Comparison of ENCODE assay signal across 20 mouse cellular contexts in genomic region chr12:103358216-103358615, GRCm38 (mm10). TPM values are rescaled to one million over a fixed set of nuclear protein-coding genes. Genes with fewer than 3 reads are reported as not detected.
A peak's percentile ranks its signal among the peaks of the same experiment; 100 is the strongest.
DNase-seq lines count a peak whose midpoint lies in the region; TF ChIP-seq lines count a peak whose summit lies in the region.
"Had no signal": no experiment of that assay in that cellular context is flagged by ENCODE, and none has a peak within 500 bp of the region (broad histone marks: within the 10 kb centered on the region; RNA-seq: fewer than 3 reads in every experiment).

No protein-coding gene starts in this region.

- H3K27ac ChIP-seq in layer of hippocampus, adult 2 months: peak overlapping the region; percentile 67; the same call in 1 of the 2 replicates
- H3K27ac ChIP-seq in gastrocnemius, adult 2 months: peak overlapping the region; percentile 98
- H3K27ac ChIP-seq: limb, embryonic 12.5 days; liver, embryonic 15.5 days; stomach, postnatal 0 days had no signal

- TF ChIP-seq CTCF in layer of hippocampus, adult 2 months (conservative IDR thresholded peaks at IDR 0.05): no peak
- no peak for TF ChIP-seq CTCF in gastrocnemius, adult 2 months (IDR thresholded peaks at IDR 0.05)

- H3K4me3 ChIP-seq in layer of hippocampus, adult 2 months: no peak overlapping the region
- H3K4me3 ChIP-seq in gastrocnemius, adult 2 months: peak overlapping the region; percentile 85
- H3K4me3 ChIP-seq: erythroblast, embryonic 14.5 days; limb, embryonic 12.5 days; liver, embryonic 15.5 days had no signal

- no peak for DNase-seq in layer of hippocampus, adult 2 months (ENCODE audit: low spot score in 2 of 2)
- no peak for DNase-seq in layer of hippocampus, postnatal 10 days (ENCODE audit: low spot score in 2 of 2)
- peak; percentile 93 for DNase-seq in gastrocnemius, adult 2 months
- DNase-seq in heart, adult 8-10 months (ENCODE audit: low spot score): peak; percentile 72
- DNase-seq in heart, postnatal 36 days: peak; percentile 66
- no peak for DNase-seq in frontal cortex, postnatal 10 days (ENCODE audit: low spot score in 2 of 2)
- no peak for DNase-seq in urinary bladder, postnatal 14 days (ENCODE audit: low spot score)
- DNase-seq: adrenal gland, postnatal 10 days; cerebellum, adult 8-10 months; kidney, adult 9 months; kidney, postnatal 4 days; lung, postnatal 14 days; spleen, adult 18-20 months had no signal

- intact Hi-C loops in gastrocnemius, adult 2 months (cut with DNase I): no loop called here
- intact Hi-C loops in heart, postnatal 36 days (cut with DNase I): no loop called here

RNA-seq across cellular contexts. Expression of gene Asb2, which starts 2.4 kb away (rescaled TPM):
- 1 to 10 TPM; 2.0 to 2.3 TPM for total RNA-seq in layer of hippocampus, adult 2 months (2021)
- 1 to 10 TPM; 1.8 to 2.6 TPM for total RNA-seq in layer of hippocampus, postnatal 10 days (2021)
- 100 to 1,000 TPM; 548 to 725 TPM for total RNA-seq in gastrocnemius, adult 2 months (2021)
- 100 to 1,000 TPM; 485 to 583 (median 548) TPM for total RNA-seq in heart, adult 8-10 months (2022)
- total RNA-seq in heart, postnatal 36 days (2021): 100 to 1,000 TPM; 370 to 512 TPM
- total RNA-seq: MEL had no signal

RNA-seq across cellular contexts. Expression of gene Otub2, which starts 30.3 kb away (rescaled TPM):
- total RNA-seq in layer of hippocampus, adult 2 months (2021): 10 to 100 TPM; 45.2 to 48.6 TPM
- 10 to 100 TPM; 32.5 to 33.5 TPM for total RNA-seq in layer of hippocampus, postnatal 10 days (2021)
- total RNA-seq in gastrocnemius, adult 2 months (2021): 1 to 10 TPM; 5.7 to 7.3 TPM
- total RNA-seq in heart, adult 8-10 months (2022): 1 to 10 TPM; 2.5 to 4.2 (median 3.5) TPM
- total RNA-seq in heart, postnatal 36 days (2021): 1 to 10 TPM; 2.6 to 4.5 TPM

RNA-seq across cellular contexts. Expression of gene Fam181a, which starts 47.4 kb away (rescaled TPM):
- total RNA-seq in layer of hippocampus, adult 2 months (2021): 1 to 10 TPM; 1.5 to 2.3 TPM
- 1 to 10 TPM; 3.4 to 4.1 TPM for total RNA-seq in layer of hippocampus, postnatal 10 days (2021)
- total RNA-seq in gastrocnemius, adult 2 months (2021): not detected
- not detected for total RNA-seq in heart, adult 8-10 months (2022)
- total RNA-seq in heart, postnatal 36 days (2021): not detected
- total RNA-seq: adrenal gland, postnatal 10 days; megakaryocyte-erythroid progenitor cell, adult 5-6 weeks; MEL; monocyte, adult 5-6 weeks had no signal

RNA-seq across cellular contexts. Expression of gene 9330161L09Rik, which starts 49.4 kb away (rescaled TPM):
- total RNA-seq in layer of hippocampus, adult 2 months (2021): 1 to 10 TPM; 3.5 to 4.0 TPM
- 1 to 10 TPM; 2.5 to 2.8 TPM for total RNA-seq in layer of hippocampus, postnatal 10 days (2021)
- total RNA-seq in gastrocnemius, adult 2 months (2021): 1 to 10 TPM in 1 of 2 experiments, under 1 TPM in 1; 0.82 to 1.9 TPM
- 1 to 10 TPM in 3 of 4 experiments, under 1 TPM in 1; 0.41 to 1.8 (median 1.2) TPM for total RNA-seq in heart, adult 8-10 months (2022)
- total RNA-seq in heart, postnatal 36 days (2021): 1 to 10 TPM; 1.3 to 1.4 TPM

Comparison
In these comparisons a context has a peak if more than half of its experiments do, and no peak if none do; other contexts are left out.
1. DNase-seq: peak in gastrocnemius, adult 2 months (single experiment), heart, adult 8-10 months (single experiment) and heart, postnatal 36 days (2 of 2); none in layer of hippocampus, adult 2 months (0 of 2), layer of hippocampus, postnatal 10 days (0 of 2), frontal cortex, postnatal 10 days (0 of 2) and urinary bladder, postnatal 14 days (single experiment).
2. RNA of gene Asb2, which starts 2.4 kb away (total RNA-seq): 548 to 725 TPM in gastrocnemius, adult 2 months, 485 to 583 TPM in heart, adult 8-10 months and 370 to 512 TPM in heart, postnatal 36 days; 1.8 to 2.6 TPM in layer of hippocampus, postnatal 10 days and 2.0 to 2.3 TPM in layer of hippocampus, adult 2 months; every median in the first group is over 100 times any median in the second.
3. RNA of gene Otub2, which starts 30.3 kb away (total RNA-seq): 45.2 to 48.6 TPM in layer of hippocampus, adult 2 months and 32.5 to 33.5 TPM in layer of hippocampus, postnatal 10 days; 5.7 to 7.3 TPM in gastrocnemius, adult 2 months, 2.6 to 4.5 TPM in heart, postnatal 36 days and 2.5 to 4.2 TPM in heart, adult 8-10 months; every median in the first group is over 4 times any median in the second.